In the genomic region with DNA sequence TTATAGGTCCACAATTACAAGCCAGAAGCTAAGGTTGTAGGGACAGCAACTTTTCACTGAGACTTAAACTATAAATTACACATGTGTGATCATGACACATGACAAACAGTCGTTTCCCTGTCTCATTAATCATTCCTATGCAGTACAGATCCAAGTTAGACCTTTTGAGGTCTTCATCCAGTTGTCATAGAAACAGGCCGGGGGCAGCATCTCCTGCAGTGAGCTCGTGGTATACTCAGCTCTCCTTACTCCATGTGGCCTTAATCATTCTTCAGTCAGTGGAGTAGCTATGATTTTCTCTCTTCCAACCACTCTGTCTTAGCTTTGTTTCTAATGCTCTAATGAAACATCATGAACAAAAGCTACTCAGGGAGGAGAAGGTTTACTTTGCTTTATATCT, we compare ENCODE assay signal across 22 mouse cellular contexts.
A peak's percentile ranks its signal among the peaks of the same experiment; 100 is the strongest.
DNase-seq lines count a peak whose midpoint lies in the region; ATAC-seq and TF ChIP-seq lines count a peak whose summit lies in the region.
"Had no signal": no experiment of that assay in that cellular context is flagged by ENCODE, and none has a peak within 500 bp of the region (broad histone marks: within the 10 kb centered on the region; RNA-seq: fewer than 3 reads in every experiment).

No protein-coding gene starts in this region.

- no peaks in the 10 kb centered on the region for H3K4me1 ChIP-seq in hindbrain, embryonic 16.5 days (ENCODE audit: control insufficient read depth, insufficient read depth, low read depth, low read length)
- no peaks in the 10 kb centered on the region for H3K4me1 ChIP-seq in hindbrain, embryonic 12.5 days
- H3K4me1 ChIP-seq in midbrain, embryonic 14.5 days (ENCODE audit: control insufficient read depth, insufficient read depth, low read length), result no peaks in the 10 kb centered on the region
- no peaks in the 10 kb centered on the region for H3K4me1 ChIP-seq in midbrain, embryonic 11.5 days (ENCODE audit: control insufficient read depth, insufficient read depth, low read length)
- H3K4me1 ChIP-seq: embryonic facial prominence, embryonic 13.5 days; embryonic facial prominence, embryonic 15.5 days had no signal

- H3K9me3 ChIP-seq in hindbrain, embryonic 16.5 days (ENCODE audit: control insufficient read depth, low read length), result no peaks in the 10 kb centered on the region
- H3K9me3 ChIP-seq in hindbrain, embryonic 12.5 days (replicated peaks), result no peaks in the 10 kb centered on the region
- H3K9me3 ChIP-seq in midbrain, embryonic 14.5 days (ENCODE audit: control insufficient read depth, low read length), result no peaks in the 10 kb centered on the region
- H3K9me3 ChIP-seq in midbrain, embryonic 11.5 days (ENCODE audit: control insufficient read depth, low read length), result no peaks in the 10 kb centered on the region
- H3K9me3 ChIP-seq: embryonic facial prominence, embryonic 13.5 days; embryonic facial prominence, embryonic 15.5 days; forebrain, embryonic 10.5 days; forebrain, embryonic 12.5 days had no signal

- no peak overlapping the region for H3K4me2 ChIP-seq in hindbrain, embryonic 16.5 days (ENCODE audit: low read length)
- no peak overlapping the region for H3K4me2 ChIP-seq in hindbrain, embryonic 12.5 days (replicated peaks)
- H3K4me2 ChIP-seq in midbrain, embryonic 14.5 days (ENCODE audit: low read length), result no peak overlapping the region
- H3K4me2 ChIP-seq in midbrain, embryonic 11.5 days, result no peak overlapping the region
- H3K4me2 ChIP-seq: embryonic facial prominence, embryonic 13.5 days; embryonic facial prominence, embryonic 15.5 days; forebrain, embryonic 12.5 days had no signal

- WGBS in hindbrain, embryonic 16.5 days, result 29% methylated on average over 3 of the region's 3 CpGs
- WGBS in hindbrain, embryonic 12.5 days, result 47% methylated on average over 3 of the region's 3 CpGs
- 20% methylated on average over 3 of the region's 3 CpGs for WGBS in midbrain, embryonic 14.5 days
- 55% methylated on average over 3 of the region's 3 CpGs for WGBS in midbrain, embryonic 11.5 days

- peak; percentile 25 for DNase-seq in midbrain, embryonic 14.5 days
- DNase-seq in midbrain, embryonic 11.5 days (ENCODE audit: low spot score, missing footprints), result no peak
- DNase-seq in brain, embryonic 14.5 days (ENCODE audit: low read depth), result peak; percentile 34
- DNase-seq in mesoderm, embryonic 11.5 days (ENCODE audit: low read depth, low spot score), result peak; percentile 13
- no peak for DNase-seq in layer of hippocampus, postnatal 14 days (ENCODE audit: low spot score in 2 of 2)
- DNase-seq in spleen, adult 18-20 months, result no peak
- DNase-seq: adrenal gland, adult 2 months; adrenal gland, postnatal 10 days; adrenal gland, postnatal 25 days; cerebellum, adult 11-12 months; cerebellum, adult 2 months; cerebellum, adult 9-10 months; cerebellum, postnatal 10 days; cerebellum, postnatal 25 days had no signal

- H3K36me3 ChIP-seq in hindbrain, embryonic 16.5 days (ENCODE audit: control insufficient read depth, insufficient read depth, low read length), result no peaks in the 10 kb centered on the region
- no peaks in the 10 kb centered on the region for H3K36me3 ChIP-seq in hindbrain, embryonic 12.5 days
- H3K36me3 ChIP-seq in midbrain, embryonic 14.5 days (ENCODE audit: control insufficient read depth, insufficient read depth, low read length), result no peaks in the 10 kb centered on the region
- no peaks in the 10 kb centered on the region for H3K36me3 ChIP-seq in midbrain, embryonic 11.5 days (ENCODE audit: control insufficient read depth, insufficient read depth, low read length)
- H3K36me3 ChIP-seq: embryonic facial prominence, embryonic 13.5 days; embryonic facial prominence, embryonic 15.5 days; forebrain, embryonic 10.5 days; forebrain, embryonic 12.5 days had no signal

- no peaks in the 10 kb centered on the region for H3K27me3 ChIP-seq in hindbrain, embryonic 16.5 days (replicated peaks; ENCODE audit: control insufficient read depth, insufficient read depth, low read length)
- H3K27me3 ChIP-seq in hindbrain, embryonic 12.5 days, result no peaks in the 10 kb centered on the region
- H3K27me3 ChIP-seq in midbrain, embryonic 14.5 days (ENCODE audit: control insufficient read depth, insufficient read depth, low read length), result no peaks in the 10 kb centered on the region
- no peaks in the 10 kb centered on the region for H3K27me3 ChIP-seq in midbrain, embryonic 11.5 days (ENCODE audit: control insufficient read depth, insufficient read depth, low read length)
- H3K27me3 ChIP-seq: embryonic facial prominence, embryonic 13.5 days; embryonic facial prominence, embryonic 15.5 days; forebrain, embryonic 12.5 days had no signal

- TF ChIP-seq CTCF in brain, embryonic 14.5 days (IDR thresholded peaks at IDR 0.05; ENCODE audit: borderline replicate concordance, extremely low read depth, insufficient read depth, insufficient read length), result no peak

- no peak for TF ChIP-seq POLR2A in brain, embryonic 14.5 days (IDR thresholded peaks at IDR 0.05; ENCODE audit: borderline replicate concordance, extremely low read depth, insufficient read depth, insufficient read length, poor library complexity, severe bottlenecking)

- H3K27ac ChIP-seq in hindbrain, embryonic 16.5 days (ENCODE audit: low read depth, low read length), result no peak overlapping the region
- H3K27ac ChIP-seq in hindbrain, embryonic 12.5 days, result no peak overlapping the region
- no peak overlapping the region for H3K27ac ChIP-seq in midbrain, embryonic 14.5 days (replicated peaks; ENCODE audit: low read depth, low read length)
- no peak overlapping the region for H3K27ac ChIP-seq in midbrain, embryonic 11.5 days (ENCODE audit: low read depth, low read length)
- H3K27ac ChIP-seq: embryonic facial prominence, embryonic 13.5 days; embryonic facial prominence, embryonic 15.5 days; forebrain, embryonic 10.5 days; forebrain, embryonic 12.5 days had no signal

- no peak overlapping the region for H3K4me3 ChIP-seq in hindbrain, embryonic 16.5 days (ENCODE audit: low read length)
- no peak overlapping the region for H3K4me3 ChIP-seq in hindbrain, embryonic 12.5 days
- H3K4me3 ChIP-seq in midbrain, embryonic 14.5 days (replicated peaks; ENCODE audit: low read depth, low read length), result no peak overlapping the region
- no peak overlapping the region for H3K4me3 ChIP-seq in midbrain, embryonic 11.5 days (ENCODE audit: low read depth, low read length)
- H3K4me3 ChIP-seq: embryonic facial prominence, embryonic 13.5 days; embryonic facial prominence, embryonic 15.5 days; erythroblast, embryonic 14.5 days; forebrain, embryonic 10.5 days; forebrain, embryonic 12.5 days had no signal

- ATAC-seq in hindbrain, embryonic 16.5 days, result 0 out of 2 replicates have a peak, but pooled peaks have one; percentile 50
- no peak for ATAC-seq in hindbrain, embryonic 12.5 days (ENCODE audit: low FRiP score)
- ATAC-seq in midbrain, embryonic 14.5 days (ENCODE audit: low FRiP score, low TSS enrichment), result 0 out of 2 replicates have a peak, but pooled peaks have one; percentile 60
- no peak for ATAC-seq in midbrain, embryonic 11.5 days (ENCODE audit: low FRiP score)
- ATAC-seq: forebrain, embryonic 14.5 days had no signal

- H3K9ac ChIP-seq in hindbrain, embryonic 16.5 days (ENCODE audit: low read depth, low read length), result no peak overlapping the region
- no peak overlapping the region for H3K9ac ChIP-seq in hindbrain, embryonic 12.5 days
- no peak overlapping the region for H3K9ac ChIP-seq in midbrain, embryonic 14.5 days (replicated peaks; ENCODE audit: low read length)
- H3K9ac ChIP-seq in midbrain, embryonic 11.5 days (ENCODE audit: low read length), result no peak overlapping the region
- H3K9ac ChIP-seq: embryonic facial prominence, embryonic 13.5 days; embryonic facial prominence, embryonic 15.5 days; forebrain, embryonic 12.5 days had no signal

Comparison
In these comparisons a context has a peak if more than half of its experiments do, and no peak if none do; other contexts are left out.
1. ATAC-seq: peak in hindbrain, embryonic 16.5 days (single experiment) and midbrain, embryonic 14.5 days (single experiment); none in hindbrain, embryonic 12.5 days (single experiment) and midbrain, embryonic 11.5 days (single experiment).
2. DNase-seq: peak in midbrain, embryonic 14.5 days (single experiment), brain, embryonic 14.5 days (single experiment) and mesoderm, embryonic 11.5 days (single experiment); none in midbrain, embryonic 11.5 days (single experiment), layer of hippocampus, postnatal 14 days (0 of 2) and spleen, adult 18-20 months (0 of 2).